Mouse (Mus musculus): ENCODE results near the gene Sbno2. TPM values are rescaled to one million over a fixed set of nuclear protein-coding genes. Genes with fewer than 3 reads are reported as not detected.

The Sbno2 gene
- polyA plus RNA-seq, 1 experiment: 27.7 TPM

DNA sequence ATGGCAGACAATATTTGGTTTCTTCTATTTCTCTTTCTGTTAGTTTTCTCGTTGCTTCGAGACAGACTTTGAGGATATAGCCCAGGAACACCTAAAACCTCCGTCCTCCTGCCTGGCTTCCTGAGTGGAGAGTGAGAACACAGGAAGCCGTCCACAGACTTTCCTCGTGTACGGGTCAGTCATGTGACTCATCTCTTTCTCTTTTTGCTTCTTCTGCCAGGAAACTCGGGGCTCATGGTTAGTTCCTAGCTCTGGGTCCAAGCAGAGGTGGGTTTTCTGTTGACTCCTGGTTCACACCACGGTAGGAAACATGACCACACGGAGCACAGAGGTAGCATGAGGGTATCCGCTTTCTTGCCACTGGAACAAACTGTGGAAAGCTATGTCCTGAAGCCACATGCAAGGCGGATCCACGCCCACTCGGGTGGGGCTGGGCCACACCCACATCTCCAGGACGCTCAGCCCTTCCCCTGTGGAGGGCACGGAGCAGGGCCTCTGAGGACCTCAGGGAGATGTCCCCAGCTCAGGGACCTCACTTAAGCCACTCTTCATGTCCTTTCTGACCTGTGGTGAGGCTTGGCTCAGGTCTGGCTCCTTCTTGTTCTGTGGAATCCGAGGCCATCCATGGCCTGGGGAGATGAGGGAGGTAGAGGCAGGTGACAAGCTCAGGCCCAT lies 24.8 kb downstream of the Sbno2 start:
- Histone ChIP-seq H3K36me3 (ENCODE audit: control insufficient read depth, insufficient read depth, low read length) (no peaks in the 10 kb centered on the region), H3K4me3 (ENCODE audit: insufficient read depth, low read depth, low read length) (no peak overlapping the region), H3K27ac (ENCODE audit: insufficient read depth, low read depth, low read length) (no peak overlapping the region), H3K4me1 (ENCODE audit: control insufficient read depth, insufficient read depth, low read length) (peaks cover 5% of the 10 kb centered on the region), H3K27me3 (replicated peaks; ENCODE audit: control insufficient read depth, insufficient read depth, low read length) (no peaks in the 10 kb centered on the region)
- DNase-seq: no peak
- WGBS: 64% methylated on average over 16 of the region's 16 CpGs
- no peak for TF ChIP-seq CTCF (conservative IDR thresholded peaks at IDR 0.05; ENCODE audit: insufficient read depth, insufficient read length, low read depth, low read length)
- TF ChIP-seq POLR2A (IDR thresholded peaks at IDR 0.05; ENCODE audit: low read depth, low read length): no peak

DNA sequence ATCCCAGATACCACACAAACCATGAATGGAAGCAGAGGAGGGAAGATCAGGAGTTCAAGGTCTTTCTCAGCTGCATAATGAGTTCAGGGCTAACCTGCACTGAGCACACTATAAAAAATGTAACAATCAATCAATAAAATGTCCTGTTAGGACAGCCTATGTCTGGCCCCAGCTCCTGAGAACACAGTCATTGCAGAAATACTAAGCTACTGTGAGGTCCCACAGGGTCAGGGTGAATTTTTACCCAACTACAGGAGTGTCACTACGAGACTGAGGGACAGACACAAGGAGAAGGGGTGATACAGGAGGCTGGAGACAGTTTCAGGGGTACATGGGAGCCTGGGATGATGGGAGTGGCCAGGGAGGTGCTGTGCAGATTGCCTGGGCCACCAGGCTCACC lies 27.0 kb downstream of the Sbno2 start:
- Histone ChIP-seq H3K27ac (ENCODE audit: insufficient read depth, low read depth, low read length) (no peak overlapping the region), H3K4me1 (ENCODE audit: control insufficient read depth, insufficient read depth, low read length) (peaks cover 12% of the 10 kb centered on the region), H3K36me3 (ENCODE audit: control insufficient read depth, insufficient read depth, low read length) (no peaks in the 10 kb centered on the region), H3K27me3 (replicated peaks; ENCODE audit: control insufficient read depth, insufficient read depth, low read length) (no peaks in the 10 kb centered on the region), H3K4me3 (ENCODE audit: insufficient read depth, low read depth, low read length) (no peak overlapping the region)
- 97% methylated on average over 1 of the region's 1 CpGs for WGBS
- no peak for DNase-seq
- TF ChIP-seq POLR2A (IDR thresholded peaks at IDR 0.05; ENCODE audit: low read depth, low read length) (no peak), CTCF (conservative IDR thresholded peaks at IDR 0.05; ENCODE audit: insufficient read depth, insufficient read length, low read depth, low read length) (no peak)

DNA sequence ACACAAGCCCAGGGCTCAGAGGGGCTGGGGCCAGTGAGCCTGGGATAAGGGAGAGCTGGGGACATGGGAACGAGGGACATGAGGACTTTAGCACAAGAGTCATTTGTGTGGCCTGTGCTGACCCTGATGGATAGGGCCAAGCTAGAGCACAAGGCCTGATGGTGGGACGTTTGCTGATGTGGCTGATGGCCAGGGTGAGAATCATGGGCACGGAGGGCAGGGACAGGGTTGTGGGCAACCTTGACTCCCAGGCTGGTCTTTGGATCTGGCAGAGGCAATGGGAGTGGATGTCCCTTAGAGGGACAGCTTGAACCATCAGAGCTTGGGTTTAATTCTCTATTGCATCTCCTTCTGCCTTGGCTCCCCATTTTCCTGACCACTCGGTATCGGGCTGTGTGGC lies 28.1 kb downstream of the Sbno2 start:
- no peaks in the 10 kb centered on the region for H3K27me3 ChIP-seq (replicated peaks; ENCODE audit: control insufficient read depth, insufficient read depth, low read length)
- H3K36me3 ChIP-seq (ENCODE audit: control insufficient read depth, insufficient read depth, low read length): no peaks in the 10 kb centered on the region
- WGBS: 89% methylated on average over 5 of the region's 5 CpGs
- no peak for DNase-seq
- TF ChIP-seq POLR2A (IDR thresholded peaks at IDR 0.05; ENCODE audit: low read depth, low read length) (no peak), CTCF (conservative IDR thresholded peaks at IDR 0.05; ENCODE audit: insufficient read depth, insufficient read length, low read depth, low read length) (no peak)
- no peak overlapping the region for H3K27ac ChIP-seq (ENCODE audit: insufficient read depth, low read depth, low read length)
- H3K4me1 ChIP-seq (ENCODE audit: control insufficient read depth, insufficient read depth, low read length): peaks cover 21% of the 10 kb centered on the region
- H3K4me3 ChIP-seq (ENCODE audit: insufficient read depth, low read depth, low read length): no peak overlapping the region

DNA sequence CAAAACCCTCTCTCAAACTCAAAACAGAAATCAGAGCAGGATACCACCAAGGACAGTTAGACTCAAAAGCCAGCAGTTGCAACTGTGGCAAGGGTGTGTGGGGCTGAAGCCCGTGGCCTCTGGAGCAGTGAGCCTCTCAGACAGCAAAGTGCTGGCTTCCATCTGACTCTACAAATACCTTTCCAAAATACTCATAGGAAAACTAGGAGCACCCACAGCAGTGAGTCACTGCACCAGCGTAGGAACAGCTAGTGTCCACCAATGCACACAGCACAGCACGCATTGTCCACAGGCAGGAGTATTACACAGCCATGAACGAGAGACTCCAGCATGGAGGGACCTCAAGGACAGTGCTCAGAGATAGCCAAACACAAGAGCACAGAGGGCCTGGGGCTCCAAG lies 29.0 kb downstream of the Sbno2 start:
- WGBS: 97% methylated on average over 4 of the region's 4 CpGs
- no peak for DNase-seq
- no peak overlapping the region for H3K27ac ChIP-seq (ENCODE audit: insufficient read depth, low read depth, low read length)
- no peak for TF ChIP-seq POLR2A (IDR thresholded peaks at IDR 0.05; ENCODE audit: low read depth, low read length)
- TF ChIP-seq CTCF (conservative IDR thresholded peaks at IDR 0.05; ENCODE audit: insufficient read depth, insufficient read length, low read depth, low read length): no peak
- no peak overlapping the region for H3K4me3 ChIP-seq (ENCODE audit: insufficient read depth, low read depth, low read length)
- no peaks in the 10 kb centered on the region for H3K27me3 ChIP-seq (replicated peaks; ENCODE audit: control insufficient read depth, insufficient read depth, low read length)
- no peaks in the 10 kb centered on the region for H3K36me3 ChIP-seq (ENCODE audit: control insufficient read depth, insufficient read depth, low read length)
- peaks cover 30% of the 10 kb centered on the region for H3K4me1 ChIP-seq (ENCODE audit: control insufficient read depth, insufficient read depth, low read length)

DNA sequence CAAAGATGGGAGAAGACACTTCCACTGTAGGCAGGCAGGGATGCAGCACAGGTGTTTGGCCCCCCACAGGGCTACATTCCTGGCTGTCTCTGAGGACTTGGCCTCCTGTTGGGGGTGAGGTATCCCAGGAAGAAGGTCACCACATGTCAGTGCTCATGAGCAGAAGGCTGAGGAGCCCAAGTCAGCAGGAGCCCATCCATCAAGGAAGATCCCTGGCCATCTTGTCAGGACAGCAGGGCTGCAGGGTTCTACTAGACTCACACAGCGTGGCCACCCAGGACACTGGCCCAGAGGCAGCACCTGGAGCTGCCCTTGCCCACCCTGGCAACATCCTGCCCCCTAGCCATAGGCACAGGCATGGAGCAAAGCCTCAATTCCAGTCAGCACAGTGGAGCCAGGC lies 29.4 kb downstream of the Sbno2 start:
- no peaks in the 10 kb centered on the region for H3K27me3 ChIP-seq (replicated peaks; ENCODE audit: control insufficient read depth, insufficient read depth, low read length)
- peaks cover 33% of the 10 kb centered on the region for H3K4me1 ChIP-seq (ENCODE audit: control insufficient read depth, insufficient read depth, low read length)
- 68% methylated on average over 1 of the region's 1 CpGs for WGBS
- H3K27ac ChIP-seq (ENCODE audit: insufficient read depth, low read depth, low read length): no peak overlapping the region
- no peak overlapping the region for H3K4me3 ChIP-seq (ENCODE audit: insufficient read depth, low read depth, low read length)
- TF ChIP-seq POLR2A (IDR thresholded peaks at IDR 0.05; ENCODE audit: low read depth, low read length) (no peak), CTCF (conservative IDR thresholded peaks at IDR 0.05; ENCODE audit: insufficient read depth, insufficient read length, low read depth, low read length) (no peak)
- H3K36me3 ChIP-seq (ENCODE audit: control insufficient read depth, insufficient read depth, low read length): no peaks in the 10 kb centered on the region
- no peak for DNase-seq

DNA sequence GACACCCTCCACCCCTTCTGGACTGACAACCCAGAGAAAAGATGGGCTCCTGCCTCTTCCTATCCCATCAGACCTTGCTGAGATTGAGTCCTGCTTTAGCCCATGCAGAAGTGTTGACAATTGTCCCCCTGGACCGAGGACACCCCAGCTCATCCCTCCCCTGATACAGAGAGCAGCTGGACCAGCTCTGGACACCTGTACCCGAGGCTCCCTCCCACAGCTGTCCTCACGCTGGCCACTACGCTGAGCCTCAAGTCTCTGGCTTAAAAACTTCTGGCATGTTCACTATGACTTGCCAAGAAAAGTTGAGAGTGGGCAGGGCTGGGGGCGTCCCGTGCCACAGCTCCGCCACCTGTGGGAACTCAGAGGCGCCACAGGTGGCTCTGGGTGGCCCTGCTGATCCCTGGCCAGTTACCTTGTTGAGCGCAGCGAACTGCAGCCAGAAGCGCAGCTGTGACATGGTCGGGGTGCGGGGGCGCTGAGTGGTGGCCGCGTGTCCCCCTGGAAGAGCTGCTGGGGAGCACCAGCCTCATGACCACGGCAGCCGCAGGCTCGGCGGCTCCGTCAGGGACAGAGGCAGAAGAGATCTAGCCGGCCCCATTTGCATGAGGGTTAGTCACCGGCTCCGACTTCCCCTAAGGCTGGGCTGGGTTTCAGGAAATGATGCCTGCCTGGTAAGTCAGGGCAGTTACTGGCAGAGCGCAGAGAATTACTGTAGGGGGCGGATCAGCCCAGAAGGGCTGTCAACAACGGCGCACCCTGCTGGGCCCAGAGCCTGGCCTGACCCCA lies 30.4 kb downstream of the Sbno2 start:
- no peaks in the 10 kb centered on the region for H3K36me3 ChIP-seq (ENCODE audit: control insufficient read depth, insufficient read depth, low read length)
- no peaks in the 10 kb centered on the region for H3K27me3 ChIP-seq (replicated peaks; ENCODE audit: control insufficient read depth, insufficient read depth, low read length)
- no peak for TF ChIP-seq POLR2A (IDR thresholded peaks at IDR 0.05; ENCODE audit: low read depth, low read length)
- TF ChIP-seq CTCF (conservative IDR thresholded peaks at IDR 0.05; ENCODE audit: insufficient read depth, insufficient read length, low read depth, low read length): peak; percentile 31; the same call in 1 of the 2 replicates
- H3K27ac ChIP-seq (ENCODE audit: insufficient read depth, low read depth, low read length): peak overlapping the region; percentile 82
- DNase-seq: peak; percentile 83
- H3K4me3 ChIP-seq (ENCODE audit: insufficient read depth, low read depth, low read length): peak overlapping the region; percentile 54
- H3K4me1 ChIP-seq (ENCODE audit: control insufficient read depth, insufficient read depth, low read length): peaks cover 37% of the 10 kb centered on the region
- WGBS: 34% methylated on average over 28 of the region's 28 CpGs

Data from kidney, adult 2 months (tissue).